Mouse (Mus musculus) hindbrain, embryonic 16.5 days (tissue): ENCODE data around the gene AU040320. TPM values are rescaled to one million over a fixed set of nuclear protein-coding genes. Genes with fewer than 3 reads are reported as not detected.

ENCODE experiments used
- ATAC-seq: fragments of 200-750 bp; cut with Nextera tagmentation; 2 replicates; pipeline ENCODE4 v1.8.0; 2017; ENCODE audit warnings: moderate TSS enrichment, moderate library complexity
- H3K27ac ChIP-seq: fragments of 300-500 bp; sonication (generic); 2 replicates; pipeline ENCODE4 v1.5.1; 2014; ENCODE audit warnings: low read depth, mild to moderate bottlenecking, control low read depth, low read length, moderate library complexity
- H3K27me3 ChIP-seq: fragments of 300-500 bp; sonication (generic); replicated peaks from 2 replicates; pipeline ENCODE4 v1.6.1; 2014; ENCODE audit warnings: low read length; ENCODE audit not compliant: control insufficient read depth, insufficient read depth
- H3K36me3 ChIP-seq: fragments of 300-500 bp; sonication (generic); 2 replicates; pipeline ENCODE4 v1.6.1; 2014; ENCODE audit warnings: mild to moderate bottlenecking, low read length, moderate library complexity, mixed read lengths; ENCODE audit not compliant: control insufficient read depth, insufficient read depth
- H3K4me1 ChIP-seq: fragments of 300-500 bp; sonication (generic); 2 replicates; pipeline ENCODE4 v1.6.1; 2014; ENCODE audit warnings: low read depth, low read length; ENCODE audit not compliant: control insufficient read depth, insufficient read depth
- H3K4me2 ChIP-seq: fragments of 300-500 bp; sonication (generic); 2 replicates; pipeline ENCODE4 v1.6.1; 2014; ENCODE audit warnings: mild to moderate bottlenecking, low read length, control low read depth, moderate library complexity
- H3K4me3 ChIP-seq: fragments of 300-500 bp; sonication (generic); 2 replicates; pipeline ENCODE4 v1.5.1; 2014; ENCODE audit warnings: mild to moderate bottlenecking, low read length, control low read depth, moderate library complexity
- H3K9ac ChIP-seq: fragments of 300-500 bp; sonication (generic); 2 replicates; pipeline ENCODE4 v1.6.1; 2014; ENCODE audit warnings: low read depth, mild to moderate bottlenecking, control low read depth, low read length, moderate library complexity
- H3K9me3 ChIP-seq: fragments of 300-500 bp; sonication (generic); 2 replicates; pipeline ENCODE4 v1.6.1; 2014; ENCODE audit warnings: mild to moderate bottlenecking, low read length, moderate library complexity; ENCODE audit not compliant: control insufficient read depth
- WGBS: fragments of 180-500 bp; shearing (Covaris S2); extraction: QIAGEN DNeasy Blood & Tissue Kit; methylation state at CpG from one replicate; pipeline ENCODE4 v1.1.7; 2014; 5-methylcytosine and 5-hydroxymethylcytosine counted together
- polyA plus RNA-seq: library from polyadenylated mRNA; unstranded; fragments of >200 nt; fragmentation: Nextera tagmentation; extraction: Ambion mirVana; gene quantifications from 2 replicates; pipeline ENCODE4 v1.2.1, GENCODE M21; 2015

Gene AU040320
- 35.0 and 39.4 TPM in 2 replicates for polyA plus RNA-seq

DNA sequence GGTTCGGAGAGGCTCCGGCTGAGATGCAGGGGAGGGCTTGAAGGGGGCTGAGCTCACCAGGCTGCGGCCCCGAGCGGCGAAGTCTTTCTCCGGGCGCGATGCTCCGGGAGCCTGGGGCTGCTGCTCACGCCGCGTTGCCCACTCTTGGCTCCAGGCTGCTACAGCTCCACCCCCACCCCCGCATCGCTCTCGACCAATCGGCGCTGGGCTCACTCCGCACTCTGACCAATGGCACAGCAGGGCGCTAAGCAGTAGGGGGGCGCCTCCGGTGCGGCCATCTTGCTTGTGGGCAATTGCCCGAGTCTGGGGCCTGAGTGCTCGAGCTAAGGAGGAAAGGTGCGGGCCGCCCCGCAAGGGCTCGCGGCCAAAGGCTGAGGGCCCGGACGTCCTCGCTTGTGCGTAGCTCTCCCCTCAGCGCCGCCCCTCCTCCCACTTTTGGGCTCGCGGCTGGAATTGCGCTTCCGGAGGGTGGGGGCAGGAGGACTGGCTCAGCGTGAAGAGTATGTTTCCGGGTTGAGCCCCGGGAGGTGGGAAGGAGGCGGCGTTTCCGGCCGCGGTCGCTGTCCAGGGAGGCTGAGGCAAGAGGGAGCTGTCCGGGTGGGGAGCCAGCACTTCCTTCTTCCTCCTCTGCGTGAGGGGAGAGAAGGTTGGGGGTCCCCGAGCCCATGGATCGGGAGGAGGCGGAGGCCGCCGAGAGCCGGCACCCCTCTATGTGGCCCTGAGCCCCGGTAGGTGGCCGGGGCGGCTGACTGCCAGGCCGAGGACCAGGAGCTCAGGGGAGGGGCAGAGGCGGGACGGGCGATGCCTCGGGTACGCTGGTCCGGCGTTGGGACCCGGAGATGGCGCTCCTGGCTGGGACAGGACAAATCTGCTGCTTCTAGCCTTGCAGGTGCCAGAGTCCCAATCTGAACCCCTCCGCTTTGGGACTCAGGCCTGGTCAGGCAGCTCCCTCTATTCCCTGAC lies at the start of gene AU040320, which contains the start of gene Ncdn:
TSS of gene AU040320 (plus strand) at position 277 of the 963 bp plus-strand sequence.
TSS of gene Ncdn (minus strand) at position 171 of the 963 bp plus-strand sequence.
- H3K9ac ChIP-seq: peak within 1 kb of the TSS; percentile 98
- no peaks in the 10 kb centered on the region for H3K36me3 ChIP-seq
- ATAC-seq: peak; percentile 97
- peak within 1 kb of the TSS; percentile 81 for H3K4me2 ChIP-seq
- H3K27ac ChIP-seq: peak within 1 kb of the TSS; percentile 99
- under 1% methylated on average over 58 of the region's 71 CpGs for WGBS
- peaks cover 50% of the 10 kb centered on the region for H3K4me1 ChIP-seq
- H3K9me3 ChIP-seq: no peaks in the 10 kb centered on the region
- peak within 1 kb of the TSS; percentile 90 for H3K4me3 ChIP-seq
- H3K27me3 ChIP-seq: no peaks in the 10 kb centered on the region

DNA sequence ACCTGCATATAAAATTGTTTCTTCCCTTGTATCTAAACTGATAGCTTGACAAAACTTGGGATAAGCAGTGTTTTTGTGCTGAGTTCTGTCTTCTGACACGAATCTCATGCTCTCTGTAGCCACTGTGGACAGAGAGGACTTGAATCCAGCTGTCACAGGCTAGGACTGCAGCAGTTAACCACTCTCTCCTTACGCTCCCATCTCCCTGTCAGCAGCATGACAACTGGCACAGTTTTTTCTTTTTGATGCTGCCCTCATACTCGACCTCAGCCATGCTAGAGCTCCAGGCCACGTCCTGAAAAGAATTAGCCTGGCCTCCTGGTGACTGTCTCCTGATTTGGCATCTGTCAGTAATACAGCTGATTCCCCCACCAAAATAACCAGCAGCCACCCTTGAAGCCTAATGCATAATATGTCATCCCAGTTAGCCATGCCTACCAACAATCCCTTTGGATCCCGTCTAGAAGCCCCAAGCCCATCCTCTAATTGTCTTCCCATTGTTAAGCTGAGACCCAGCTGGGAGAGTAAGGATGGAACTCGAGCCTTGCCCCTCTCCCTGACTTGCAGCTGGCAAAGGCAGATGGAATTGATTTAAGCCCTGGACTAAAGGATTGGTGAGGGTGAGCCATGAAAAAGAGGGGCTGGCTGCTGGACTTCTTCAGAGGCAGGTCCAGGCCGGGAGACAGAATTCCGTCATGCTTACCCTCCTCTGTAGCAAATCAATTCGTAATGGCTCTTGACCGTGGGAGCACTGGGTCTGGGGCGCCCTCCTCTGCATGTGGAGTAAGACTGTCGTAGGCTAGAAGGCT lies 46.5 kb upstream of the AU040320 start:
- Histone ChIP-seq H3K36me3 (peaks cover 37% of the 10 kb centered on the region), H3K9me3 (no peaks in the 10 kb centered on the region), H3K4me1 (no peaks in the 10 kb centered on the region), H3K4me3 (no peak overlapping the region), H3K4me2 (no peak overlapping the region), H3K27me3 (no peaks in the 10 kb centered on the region), H3K27ac (no peak overlapping the region), H3K9ac (no peak overlapping the region)
- peak; percentile 50; the same call in 1 of the 2 replicates for ATAC-seq
- 30% methylated on average over 12 of the region's 12 CpGs for WGBS

GRCm38 (mm10) chr4:126707439-126707826 lies 45.9 kb upstream of the AU040320 start:
- no peaks in the 10 kb centered on the region for H3K4me1 ChIP-seq
- no peak overlapping the region for H3K4me2 ChIP-seq
- 38% methylated on average over 5 of the region's 5 CpGs for WGBS
- ATAC-seq: no peak
- no peak overlapping the region for H3K27ac ChIP-seq
- H3K9ac ChIP-seq: no peak overlapping the region
- H3K4me3 ChIP-seq: no peak overlapping the region
- H3K9me3 ChIP-seq: no peaks in the 10 kb centered on the region
- H3K27me3 ChIP-seq: no peaks in the 10 kb centered on the region
- H3K36me3 ChIP-seq: peaks cover 41% of the 10 kb centered on the region

DNA sequence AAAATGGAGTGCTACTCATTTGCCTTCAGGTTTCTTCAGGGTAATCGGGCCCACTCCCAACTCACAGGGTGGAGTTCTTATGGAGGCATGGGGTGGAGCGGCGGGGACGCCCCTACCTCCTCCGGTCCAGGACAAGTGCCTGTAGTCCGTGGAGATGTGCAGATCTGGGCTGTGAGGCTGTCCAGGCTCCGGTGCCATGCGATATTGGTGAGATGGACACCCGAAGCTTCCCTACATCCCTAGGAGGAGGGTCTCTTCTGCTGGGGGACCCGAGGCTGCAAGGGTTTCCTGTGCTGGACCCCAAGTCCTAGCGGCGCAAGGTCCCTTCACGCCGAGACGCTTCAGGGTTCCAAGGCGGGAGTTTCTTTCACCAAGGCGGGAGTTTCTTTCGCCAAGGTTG lies 21.2 kb upstream of the AU040320 start:
- peak overlapping the region; percentile 11; the same call in 1 of the 2 replicates for H3K4me3 ChIP-seq

DNA sequence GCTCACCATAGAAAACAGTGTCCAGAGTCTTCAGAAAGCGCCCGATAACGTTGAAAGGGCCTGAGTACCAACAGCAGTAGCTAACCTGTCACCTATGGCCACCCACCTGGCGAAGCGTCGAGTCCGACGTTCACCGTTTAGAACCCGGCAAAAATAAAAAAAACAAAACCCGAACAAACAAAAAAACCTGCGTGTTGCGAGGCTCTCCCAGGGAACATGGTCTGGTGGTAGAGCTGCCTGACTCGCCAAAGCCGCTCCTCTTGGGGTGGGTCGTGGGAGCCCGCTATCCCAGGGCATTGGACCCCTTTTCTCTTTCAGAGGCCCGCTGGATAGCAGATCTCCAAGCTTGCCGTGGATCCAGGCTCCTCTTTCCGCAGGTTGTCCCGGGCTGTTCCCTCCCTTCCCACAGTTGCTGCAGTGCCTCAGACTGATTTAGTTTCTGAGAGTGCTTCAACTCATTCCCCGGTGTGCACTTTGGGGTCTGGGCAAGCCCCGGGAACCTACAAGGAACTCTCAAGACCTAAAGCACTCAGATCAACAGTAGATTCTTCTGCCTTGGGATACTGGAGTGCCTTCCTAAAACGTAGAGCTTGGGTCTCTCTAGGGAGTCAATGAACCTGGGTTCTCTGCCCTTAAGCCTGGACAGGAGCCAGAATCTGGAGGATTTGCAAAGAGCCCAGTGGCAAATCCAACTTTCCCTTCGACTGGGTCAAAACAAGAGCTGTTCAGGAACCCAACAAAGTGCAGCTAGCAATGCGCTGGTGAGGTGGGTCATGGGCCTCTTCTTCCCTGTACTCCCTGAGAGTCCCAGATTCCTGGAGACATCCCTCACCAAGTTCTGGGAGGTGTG lies 20.6 kb upstream of the AU040320 start:
- no peak for ATAC-seq
- WGBS: 2% methylated on average over 26 of the region's 26 CpGs
- Histone ChIP-seq H3K4me3 (peak overlapping the region; percentile 11; the same call in 1 of the 2 replicates), H3K27ac (no peak overlapping the region), H3K4me1 (peaks cover 11% of the 10 kb centered on the region), H3K36me3 (no peaks in the 10 kb centered on the region), H3K4me2 (no peak overlapping the region; the same call in 1 of the 2 replicates), H3K9ac (no peak overlapping the region), H3K9me3 (no peaks in the 10 kb centered on the region), H3K27me3 (peaks cover 55% of the 10 kb centered on the region)

More for the DNA sequence above, 21.2 kb upstream of the AU040320 start:
- Histone ChIP-seq H3K27ac (no peak overlapping the region), H3K9me3 (no peaks in the 10 kb centered on the region), H3K9ac (no peak overlapping the region), H3K27me3 (peaks cover 51% of the 10 kb centered on the region), H3K36me3 (no peaks in the 10 kb centered on the region), H3K4me1 (peaks cover 11% of the 10 kb centered on the region), H3K4me2 (peak overlapping the region; percentile 18; the same call in 1 of the 2 replicates)
- no peak for ATAC-seq
- WGBS: 3% methylated on average over 18 of the region's 18 CpGs

GRCm38 (mm10) chr4:126734001-126734603 lies 19.2 kb upstream of the AU040320 start:
- H3K27me3 ChIP-seq: peaks cover 68% of the 10 kb centered on the region
- no peak overlapping the region for H3K27ac ChIP-seq
- 4% methylated on average over 16 of the region's 16 CpGs for WGBS
- H3K4me1 ChIP-seq: peaks cover 11% of the 10 kb centered on the region
- H3K4me2 ChIP-seq: no peak overlapping the region
- H3K9ac ChIP-seq: no peak overlapping the region
- no peak for ATAC-seq
- H3K36me3 ChIP-seq: no peaks in the 10 kb centered on the region
- H3K4me3 ChIP-seq: no peak overlapping the region
- no peaks in the 10 kb centered on the region for H3K9me3 ChIP-seq

DNA sequence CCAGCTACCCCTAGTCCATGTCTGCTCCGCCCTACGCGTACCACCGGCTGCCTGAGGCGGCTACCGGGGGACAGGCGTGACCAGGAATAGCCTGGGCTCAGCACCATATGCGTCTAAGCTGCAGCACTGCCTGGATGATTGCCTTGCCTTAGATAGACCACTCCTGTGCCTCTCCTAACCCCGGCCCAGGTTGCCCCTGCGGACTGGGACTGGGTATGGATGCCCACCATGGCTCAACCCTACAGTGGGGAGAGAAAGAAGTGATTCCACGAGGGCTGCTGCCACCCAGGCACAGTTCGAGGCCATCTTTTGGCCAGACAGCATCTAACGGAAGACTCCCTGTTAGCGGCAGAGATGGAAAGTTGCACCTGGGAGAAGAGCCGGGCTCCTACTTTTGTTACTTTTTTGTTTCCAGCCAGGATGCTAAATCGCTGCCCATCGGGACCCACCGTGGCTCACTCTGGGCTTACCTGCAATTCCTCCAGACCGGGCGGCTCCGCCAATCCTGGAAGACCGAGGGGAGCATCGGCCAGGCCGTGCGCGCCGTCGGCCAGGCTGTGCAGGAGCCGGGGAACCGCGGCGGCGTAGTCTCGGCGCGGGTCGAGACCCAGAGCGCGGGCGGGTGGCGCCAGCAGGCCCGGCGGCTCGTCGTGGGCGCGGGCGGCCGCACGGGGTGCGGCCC lies 18.5 kb upstream of the AU040320 start:
- WGBS: 3% methylated on average over 48 of the region's 51 CpGs
- peaks cover 11% of the 10 kb centered on the region for H3K4me1 ChIP-seq
- H3K36me3 ChIP-seq: no peaks in the 10 kb centered on the region
- peaks cover 66% of the 10 kb centered on the region for H3K27me3 ChIP-seq
- H3K4me2 ChIP-seq: peak overlapping the region; percentile 55
- H3K4me3 ChIP-seq: peak overlapping the region; percentile 32
- H3K27ac ChIP-seq: no peak overlapping the region
- H3K9me3 ChIP-seq: no peaks in the 10 kb centered on the region
- no peak overlapping the region for H3K9ac ChIP-seq
- ATAC-seq: no peak
